Mouse (Mus musculus) cerebellum, adult 2 months (tissue): ENCODE results near the gene Syvn1. TPM values are rescaled to one million over a fixed set of nuclear protein-coding genes. Genes with fewer than 3 reads are reported as not detected.

Source experiments
- DNase-seq, 2 experiments: peaks; one replicate each; pipeline ENCODE4 v3.0.0; 2021
- H3K27ac ChIP-seq: fragments of 200-500 bp; 2 replicates; pipeline ENCODE4 v1.5.1; 2012; ENCODE audit warnings: low read length, control low read depth, inconsistent platforms; ENCODE audit not compliant: insufficient read depth
- H3K27me3 ChIP-seq: fragments of 200-500 bp; 2 replicates; pipeline ENCODE4 v1.6.1; 2012; ENCODE audit warnings: inconsistent platforms, mild to moderate bottlenecking, low read length, moderate library complexity; ENCODE audit not compliant: control insufficient read depth, insufficient read depth
- H3K4me1 ChIP-seq: fragments of 200-500 bp; 2 replicates; pipeline ENCODE4 v1.6.1; 2011; ENCODE audit warnings: low read length; ENCODE audit not compliant: control insufficient read depth, insufficient read depth
- H3K4me3 ChIP-seq: fragments of 200-500 bp; replicated peaks from 2 replicates; pipeline ENCODE3; 2011; ENCODE audit warnings: mild to moderate bottlenecking, low read depth, low read length, control low read depth; ENCODE audit not compliant: insufficient read depth
- CTCF ChIP-seq: fragments of 200-500 bp; IDR thresholded peaks from 2 replicates; pipeline ENCODE4 v1.5.1; 2011; ENCODE audit warnings: low read depth, mild to moderate bottlenecking, control low read depth, low read length, moderate library complexity, borderline replicate concordance; ENCODE audit not compliant: insufficient read depth
- POLR2A ChIP-seq: fragments of 200-500 bp; IDR thresholded peaks from 2 replicates; pipeline ENCODE4 v1.6.1; 2011; ENCODE audit warnings: low read length, control low read depth, borderline replicate concordance; ENCODE audit not compliant: insufficient read depth
- WGBS: fragments of 180-500 bp; shearing (Covaris S2); methylation state at CpG from one replicate; pipeline ENCODE4 v1.1.7; 2018; 5-methylcytosine and 5-hydroxymethylcytosine counted together
- polyA plus RNA-seq: library from polyadenylated mRNA; depleted of rRNA; stranded (reverse); fragments of >200 nt; gene quantifications from 2 replicates; pipeline ENCODE4 v1.2.3, GENCODE M21; 2012

Gene Syvn1
- polyA plus RNA-seq, 1 experiment, result 34.8 TPM

GRCm38 (mm10) chr19:6076564-6077393 is 30.4 kb downstream of the Syvn1 start, which contains the start of gene Vps51:
Gene Vps51, minus strand, starts transcription at chr19:6077231.
- Histone ChIP-seq H3K27me3 (no peaks in the 10 kb centered on the region), H3K27ac (peak within 1 kb of the TSS; percentile 81), H3K4me3 (peak within 1 kb of the TSS; percentile 81), H3K4me1 (peaks cover 5% of the 10 kb centered on the region)
- under 1% methylated on average over 33 of the region's 33 CpGs for WGBS
- DNase-seq, result peak; percentile 89 to 90
- no peak for TF ChIP-seq CTCF
- TF ChIP-seq POLR2A, result peak; percentile 33; the same call in 1 of the 2 replicates

DNA sequence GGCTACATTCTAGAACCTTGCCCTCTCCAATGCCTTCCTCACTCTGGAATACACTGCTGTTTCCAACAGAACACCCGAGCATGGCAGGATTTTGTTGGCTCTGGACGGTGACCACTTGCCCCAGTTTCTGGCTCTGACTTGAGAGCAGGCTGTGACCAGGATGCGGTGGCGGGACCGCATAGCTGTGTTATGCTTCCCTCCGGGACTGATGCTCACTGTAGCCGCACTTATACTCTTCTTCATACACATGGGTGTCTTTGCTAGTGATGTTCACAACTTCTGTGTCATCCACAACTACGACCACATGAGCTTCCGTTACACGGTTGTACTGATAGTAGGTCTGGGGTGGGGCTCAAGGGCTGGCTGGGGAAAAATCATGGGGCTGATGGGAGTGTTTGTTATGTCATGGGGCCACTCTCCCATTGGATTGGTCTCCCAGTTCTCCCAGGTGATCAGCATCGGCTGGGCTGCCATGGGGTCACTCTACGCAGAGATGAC is 33.7 kb downstream of the Syvn1 start, which contains the start of gene Tmem262:
Tmem262 (plus strand) TSS at position 51 of the 498 bp plus-strand sequence.
- no peak for DNase-seq
- TF ChIP-seq POLR2A (no peak), CTCF (no peak)
- no peak within 1 kb of the TSS for H3K27ac ChIP-seq
- no peak within 1 kb of the TSS for H3K4me3 ChIP-seq
- 90% methylated on average over 12 of the region's 12 CpGs for whole genome bisulfite sequencing
- H3K4me1 ChIP-seq, result peaks cover 8% of the 10 kb centered on the region
- H3K27me3 ChIP-seq, result no peaks in the 10 kb centered on the region

DNA sequence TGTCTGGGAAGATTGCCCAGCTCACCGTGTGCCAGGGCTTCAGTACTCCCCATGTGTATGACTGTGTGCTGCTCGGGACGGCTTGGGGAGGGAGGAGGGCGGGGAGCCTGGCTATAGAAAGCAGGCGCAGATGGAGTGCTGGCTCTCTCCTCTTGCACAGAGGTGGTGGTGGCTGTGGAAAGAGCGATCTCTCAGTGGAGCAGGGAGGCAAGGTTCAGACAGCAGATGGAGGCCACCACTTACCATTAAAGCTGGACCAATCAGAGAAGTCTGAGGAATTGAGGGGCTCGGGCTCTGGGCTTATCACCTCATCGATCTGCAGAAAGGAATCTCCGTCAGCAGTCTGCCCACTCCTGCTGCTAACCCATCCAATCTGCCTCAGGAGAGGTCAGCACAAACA is 35.8 kb downstream of the Syvn1 start, which contains the start of gene Gm28374:
Gm28374 (minus strand) TSS at position 101 of the 400 bp plus-strand sequence.
- H3K27me3 ChIP-seq, result no peaks in the 10 kb centered on the region
- no peak for TF ChIP-seq CTCF
- no peak for TF ChIP-seq POLR2A
- DNase-seq, result no peak
- 0 out of 2 replicates have a peak, but pooled peaks cover 3% of the 10 kb centered on the region for H3K4me1 ChIP-seq
- H3K27ac ChIP-seq, result no peak within 1 kb of the TSS
- no peak within 1 kb of the TSS for H3K4me3 ChIP-seq
- 29% methylated on average over 9 of the region's 9 CpGs for WGBS

DNA sequence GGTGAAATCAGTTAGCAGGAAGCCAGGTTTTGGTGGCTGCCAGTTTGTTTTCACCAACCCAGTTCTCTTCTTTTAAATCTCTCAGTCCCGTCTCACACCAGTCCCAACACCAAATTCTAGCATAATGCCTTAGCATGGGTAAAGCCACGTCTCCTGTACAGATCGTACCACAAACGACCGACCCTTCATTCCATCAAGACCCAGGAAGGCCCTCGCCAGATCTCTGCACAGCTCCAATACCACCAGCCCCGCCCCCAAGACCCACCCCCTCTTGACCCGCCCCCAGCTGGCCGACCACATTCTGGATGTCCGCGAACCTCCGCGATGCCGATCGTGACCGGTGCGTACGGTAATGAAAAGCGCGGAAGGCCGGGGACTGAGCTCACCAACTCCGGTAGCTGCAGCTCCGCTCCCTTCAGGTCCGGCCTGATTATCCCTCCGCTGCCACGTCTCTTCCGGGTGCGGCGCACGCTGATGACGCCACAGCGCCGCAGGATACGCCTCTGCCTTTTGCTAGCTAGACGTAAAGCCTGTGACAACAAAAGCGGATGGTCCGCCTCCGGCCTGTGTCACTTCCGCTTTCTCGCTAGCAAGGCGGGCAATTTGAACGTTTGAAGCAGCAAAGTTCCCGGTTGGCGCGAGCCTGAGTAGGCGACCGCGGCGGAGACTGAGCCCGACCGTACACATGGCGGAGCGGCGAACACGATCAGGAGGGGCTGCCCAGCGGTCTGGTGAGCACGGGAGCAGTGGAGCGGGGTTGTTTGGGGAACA is 38.3 kb downstream of the Syvn1 start, which contains the start of the genes Zfpl1 and Cdca5:
Zfpl1 (minus strand) TSS at position 479 of the 771 bp plus-strand sequence.
Cdca5 (plus strand) TSS at position 506 of the 771 bp plus-strand sequence.
- WGBS, result under 1% methylated on average over 58 of the region's 58 CpGs
- peak; percentile 98 to 99 for DNase-seq
- Histone ChIP-seq H3K27ac (no peak within 1 kb of the TSS), H3K27me3 (no peaks in the 10 kb centered on the region), H3K4me1 (0 out of 2 replicates have a peak, but pooled peaks cover 3% of the 10 kb centered on the region), H3K4me3 (peak within 1 kb of the TSS; percentile 82)
- TF ChIP-seq CTCF, result no peak
- peak; percentile 53; the same call in 1 of the 2 replicates for TF ChIP-seq POLR2A

DNA sequence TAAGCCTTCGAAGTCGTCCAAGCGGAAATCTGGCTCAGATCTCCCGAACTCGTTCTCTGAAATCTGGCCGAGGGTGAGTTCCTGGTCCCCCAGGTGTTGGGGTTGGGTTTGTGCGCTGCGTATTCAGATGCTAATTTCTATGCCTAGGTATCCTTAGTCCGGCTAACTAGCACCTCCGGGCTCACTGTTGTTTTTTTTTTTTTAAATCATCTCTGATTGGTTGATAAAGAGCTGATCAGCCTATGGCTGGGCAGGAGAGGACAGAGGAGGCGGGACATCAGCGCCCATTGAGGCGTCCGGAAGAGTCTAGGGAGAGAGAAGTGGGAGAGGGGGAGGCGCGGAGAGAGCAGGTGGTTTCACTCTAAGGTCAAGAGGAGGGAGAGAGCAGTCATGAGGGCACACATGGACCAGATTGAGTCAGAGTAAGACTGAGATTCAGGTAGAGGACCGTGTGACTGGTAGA is 39.1 kb downstream of the Syvn1 start:
- Histone ChIP-seq H3K4me3 (no peak overlapping the region), H3K27ac (no peak overlapping the region), H3K27me3 (no peaks in the 10 kb centered on the region), H3K4me1 (0 out of 2 replicates have a peak, but pooled peaks cover 3% of the 10 kb centered on the region)
- no peak for TF ChIP-seq POLR2A
- no peak for TF ChIP-seq CTCF
- WGBS, result under 1% methylated on average over 17 of the region's 17 CpGs
- DNase-seq, result peak in 1 of 2 experiments; percentile 18

GRCm38 (mm10) chr19:6088841-6089240 is 42.5 kb downstream of the Syvn1 start:
- TF ChIP-seq CTCF (no peak), POLR2A (no peak)
- 94% methylated on average over 13 of the region's 13 CpGs for WGBS
- Histone ChIP-seq H3K4me3 (no peak overlapping the region), H3K27ac (no peak overlapping the region), H3K4me1 (0 out of 2 replicates have a peak, but pooled peaks cover 1% of the 10 kb centered on the region), H3K27me3 (no peaks in the 10 kb centered on the region)
- DNase-seq, result no peak

GRCm38 (mm10) chr19:6094119-6094518 is 47.7 kb downstream of the Syvn1 start, which contains the start of gene AC131692.1:
Gene AC131692.1, plus strand, starts transcription at chr19:6094419.
- Histone ChIP-seq H3K27ac (no peak within 1 kb of the TSS), H3K4me1 (no peaks in the 10 kb centered on the region), H3K4me3 (no peak within 1 kb of the TSS), H3K27me3 (no peaks in the 10 kb centered on the region)
- 83% methylated on average over 7 of the region's 7 CpGs for WGBS
- no peak for DNase-seq
- TF ChIP-seq POLR2A, result no peak
- no peak for TF ChIP-seq CTCF
